Mouse (Mus musculus) ES-Bruce4 (cell line): Measurements from ENCODE around the gene Nme7. TPM values are rescaled to one million over a fixed set of nuclear protein-coding genes. Genes with fewer than 3 reads are reported as not detected.

ENCODE experiments used
- H3K27ac ChIP-seq: 2 replicates; pipeline ENCODE4 v1.5.1; 2012; ENCODE audit warnings: low read length, inconsistent platforms; ENCODE audit not compliant: insufficient read depth
- H3K27me3 ChIP-seq: 2 replicates; pipeline ENCODE4 v1.6.1; 2012; ENCODE audit warnings: mild to moderate bottlenecking, low read length, inconsistent platforms; ENCODE audit not compliant: control insufficient read depth, poor library complexity, insufficient read depth, severe bottlenecking
- H3K36me3 ChIP-seq: 2 replicates; pipeline ENCODE4 v1.6.1; 2012; ENCODE audit warnings: inconsistent platforms, mild to moderate bottlenecking, low read length, moderate library complexity; ENCODE audit not compliant: control insufficient read depth, poor library complexity, insufficient read depth, severe bottlenecking
- H3K4me1 ChIP-seq: one replicate; pipeline ENCODE4 v1.8.1; 2011; ENCODE audit warnings: low read length; ENCODE audit not compliant: control insufficient read depth, insufficient read depth
- H3K4me3 ChIP-seq: 2 replicates; pipeline ENCODE4 v1.5.1; 2011; ENCODE audit warnings: low read depth, mild to moderate bottlenecking, low read length
- H3K9ac ChIP-seq: 2 replicates; pipeline ENCODE4 v1.6.1; 2012; ENCODE audit warnings: low read depth, mild to moderate bottlenecking, inconsistent platforms; ENCODE audit not compliant: poor library complexity, severe bottlenecking
- H3K9me3 ChIP-seq: replicated peaks from 2 replicates; pipeline ENCODE4 v1.6.1; 2012; ENCODE audit warnings: mild to moderate bottlenecking, low read length, inconsistent platforms; ENCODE audit not compliant: control insufficient read depth, poor library complexity, insufficient read depth, severe bottlenecking
- CTCF ChIP-seq: IDR thresholded peaks from one replicate; pipeline ENCODE4 v1.8.1; 2011; ENCODE audit warnings: low read depth, low read length
- EP300 ChIP-seq: IDR thresholded peaks from 2 replicates; pipeline ENCODE4 v1.6.1; 2011; ENCODE audit warnings: low read depth, low read length; ENCODE audit not compliant: insufficient read depth
- POLR2A ChIP-seq: IDR thresholded peaks from one replicate; pipeline ENCODE4 v1.8.1; 2011; ENCODE audit warnings: low read length; ENCODE audit not compliant: insufficient read depth
- polyA plus RNA-seq: library from polyadenylated mRNA; stranded (reverse); fragments of >200 nt; gene quantifications from 2 replicates; pipeline ENCODE4 v1.2.4, GENCODE M21; 2011; ENCODE audit warnings: low read depth; ENCODE audit not compliant: missing spikeins, insufficient read depth, insufficient read length

Nme7 gene
- polyA plus RNA-seq, 1 experiment = 48.8 TPM

GRCm38 (mm10) chr1:164392176-164392575, 88.3 kb downstream of the Nme7 start:
- no peaks in the 10 kb centered on the region for H3K9me3 ChIP-seq
- TF ChIP-seq POLR2A = no peak
- no peak for TF ChIP-seq EP300
- no peak for TF ChIP-seq CTCF
- no peak overlapping the region for H3K27ac ChIP-seq
- no peak overlapping the region for H3K4me3 ChIP-seq
- H3K27me3 ChIP-seq = no peaks in the 10 kb centered on the region
- no peak overlapping the region for H3K9ac ChIP-seq
- no peaks in the 10 kb centered on the region for H3K4me1 ChIP-seq
- no peaks in the 10 kb centered on the region for H3K36me3 ChIP-seq

GRCm38 (mm10) chr1:164395131-164395780, 91.3 kb downstream of the Nme7 start:
- no peak for TF ChIP-seq EP300
- TF ChIP-seq POLR2A = no peak
- TF ChIP-seq CTCF = no peak
- H3K9me3 ChIP-seq = no peaks in the 10 kb centered on the region
- H3K9ac ChIP-seq = no peak overlapping the region
- H3K4me1 ChIP-seq = no peaks in the 10 kb centered on the region
- H3K36me3 ChIP-seq = no peaks in the 10 kb centered on the region
- H3K27ac ChIP-seq = no peak overlapping the region
- H3K4me3 ChIP-seq = no peak overlapping the region
- no peaks in the 10 kb centered on the region for H3K27me3 ChIP-seq

GRCm38 (mm10) chr1:164397672-164398071, 93.8 kb downstream of the Nme7 start:
- TF ChIP-seq CTCF (no peak), POLR2A (no peak), EP300 (no peak)

GRCm38 (mm10) chr1:164399578-164399977, 95.7 kb downstream of the Nme7 start:
- TF ChIP-seq POLR2A (no peak), EP300 (no peak), CTCF (no peak)
- no peaks in the 10 kb centered on the region for H3K36me3 ChIP-seq
- H3K27me3 ChIP-seq = no peaks in the 10 kb centered on the region
- H3K4me1 ChIP-seq = no peaks in the 10 kb centered on the region
- H3K27ac ChIP-seq = no peak overlapping the region
- no peak overlapping the region for H3K4me3 ChIP-seq
- no peak overlapping the region for H3K9ac ChIP-seq
- H3K9me3 ChIP-seq = no peaks in the 10 kb centered on the region

More at GRCm38 (mm10) chr1:164397672-164398071, 93.8 kb downstream of the Nme7 start:
- H3K4me3 ChIP-seq = no peak overlapping the region
- no peaks in the 10 kb centered on the region for H3K27me3 ChIP-seq
- H3K9ac ChIP-seq = no peak overlapping the region
- no peaks in the 10 kb centered on the region for H3K4me1 ChIP-seq
- H3K36me3 ChIP-seq = no peaks in the 10 kb centered on the region
- no peaks in the 10 kb centered on the region for H3K9me3 ChIP-seq
- no peak overlapping the region for H3K27ac ChIP-seq

GRCm38 (mm10) chr1:164405385-164405802, 101.5 kb downstream of the Nme7 start:
- Histone ChIP-seq H3K9me3 (no peaks in the 10 kb centered on the region), H3K4me3 (no peak overlapping the region), H3K36me3 (no peaks in the 10 kb centered on the region), H3K27ac (no peak overlapping the region), H3K27me3 (no peaks in the 10 kb centered on the region), H3K9ac (no peak overlapping the region), H3K4me1 (no peaks in the 10 kb centered on the region)
- TF ChIP-seq EP300 = no peak
- no peak for TF ChIP-seq POLR2A
- no peak for TF ChIP-seq CTCF

- H3K9me3 ChIP-seq = no peaks in the 10 kb centered on the region
- no peak overlapping the region for H3K9ac ChIP-seq
- H3K27me3 ChIP-seq = no peaks in the 10 kb centered on the region
- H3K27ac ChIP-seq = no peak overlapping the region
- no peaks in the 10 kb centered on the region for H3K4me1 ChIP-seq
- no peak for TF ChIP-seq CTCF
- TF ChIP-seq EP300 = no peak
- no peak for TF ChIP-seq POLR2A
- no peak overlapping the region for H3K4me3 ChIP-seq
- no peaks in the 10 kb centered on the region for H3K36me3 ChIP-seq
Measured at GRCm38 (mm10) chr1:164406506-164406905, 102.6 kb downstream of the Nme7 start.
